Mouse (Mus musculus): ENCODE results near the gene Cnga3. TPM values are rescaled to one million over a fixed set of nuclear protein-coding genes. Genes with fewer than 3 reads are reported as not detected.

Gene Cnga3
- polyA plus RNA-seq, 1 experiment, result 0.02 TPM

DNA sequence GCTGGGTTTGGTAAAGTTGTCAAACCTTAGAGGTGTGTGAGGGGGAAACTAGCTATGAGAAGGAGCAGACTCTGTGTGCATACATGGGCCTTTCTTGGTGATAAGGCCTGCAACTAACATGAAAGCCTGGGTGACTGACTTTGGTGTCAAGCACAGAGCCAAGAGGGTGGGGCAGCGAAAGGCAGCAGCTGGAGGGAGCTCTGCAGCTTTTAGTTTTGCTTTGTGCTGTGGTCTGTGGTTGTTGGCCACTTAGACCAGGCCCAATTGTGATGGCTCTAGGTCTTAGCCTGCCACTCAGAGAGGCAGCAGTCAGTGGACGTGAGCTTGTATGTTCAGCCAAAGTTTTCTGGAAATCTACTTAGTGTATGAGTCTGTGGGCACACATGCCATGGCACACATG lies 93.4 kb downstream of the Cnga3 start:
- no peaks in the 10 kb centered on the region for H3K27me3 ChIP-seq (ENCODE audit: control insufficient read depth, insufficient read depth, insufficient read length)

DNA sequence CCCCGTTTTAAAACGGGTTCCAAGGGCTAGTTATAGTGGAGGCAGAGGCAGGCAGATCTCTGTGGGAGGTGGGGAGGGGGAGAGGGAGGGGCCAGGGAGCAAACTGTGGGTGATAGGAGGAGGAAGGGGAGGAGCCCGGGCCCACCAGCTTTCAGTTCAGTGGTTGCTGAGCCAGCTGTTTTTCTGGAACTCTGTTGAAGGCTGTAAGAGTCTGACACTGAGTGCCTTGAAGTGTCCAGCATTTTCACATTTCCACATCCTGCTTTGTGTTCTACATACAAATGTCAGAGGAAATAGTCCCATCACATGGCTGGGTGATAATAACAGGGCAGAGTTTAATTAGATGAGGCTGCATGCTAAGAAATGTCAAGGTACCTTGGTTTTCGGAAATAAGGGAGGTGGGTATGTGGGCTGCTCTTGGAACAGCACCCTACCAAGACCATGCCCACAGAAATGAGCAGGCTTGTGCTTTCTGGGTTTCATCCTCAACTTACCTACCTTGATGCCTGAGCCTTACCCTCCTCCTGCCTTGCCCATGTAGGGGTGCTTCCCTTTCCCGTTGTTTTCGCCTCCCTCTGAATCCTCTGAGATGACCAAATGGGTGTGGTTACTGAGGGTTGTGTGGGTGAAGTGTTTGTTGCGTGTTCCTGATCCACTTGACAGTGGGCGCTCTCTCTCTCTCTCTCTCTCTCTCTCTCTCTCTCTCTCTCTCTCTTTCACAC lies 93.9 kb downstream of the Cnga3 start:
- TF ChIP-seq FOSL1 (IDR thresholded peaks at IDR 0.05; ENCODE audit: insufficient read depth, low read length, poor library complexity, severe bottlenecking) (no peak), USF1 (IDR thresholded peaks at IDR 0.05; ENCODE audit: low read depth) (no peak), CTCF (IDR thresholded peaks at IDR 0.05; ENCODE audit: control insufficient read depth, insufficient read depth, insufficient read length) (no peak), MYOD1 (IDR thresholded peaks at IDR 0.05; ENCODE audit: control insufficient read depth, insufficient read length, low read depth) (no peak), CEBPB (IDR thresholded peaks at IDR 0.05; ENCODE audit: low read depth) (no peak)
- Histone ChIP-seq H3K27me3 (ENCODE audit: control insufficient read depth, insufficient read depth, insufficient read length) (no peaks in the 10 kb centered on the region), H3K36me3 (ENCODE audit: control insufficient read depth, insufficient read depth) (no peaks in the 10 kb centered on the region), H3ac (ENCODE audit: control insufficient read depth, insufficient read length, low read depth) (no peak overlapping the region), H3K4me3 (ENCODE audit: insufficient read depth, poor library complexity, severe bottlenecking) (no peak overlapping the region), H3K79me2 (ENCODE audit: control insufficient read depth, insufficient read depth) (peaks cover 5% of the 10 kb centered on the region), H3K79me3 (ENCODE audit: low read depth) (peaks cover 1% of the 10 kb centered on the region)

More for the DNA sequence above, 93.4 kb downstream of the Cnga3 start:
- H3K4me3 ChIP-seq (ENCODE audit: insufficient read depth, poor library complexity, severe bottlenecking), result no peak overlapping the region
- TF ChIP-seq FOSL1 (IDR thresholded peaks at IDR 0.05; ENCODE audit: insufficient read depth, low read length, poor library complexity, severe bottlenecking), result no peak
- TF ChIP-seq MYOG (IDR thresholded peaks at IDR 0.05; ENCODE audit: control insufficient read depth, extremely low read depth, insufficient read length), result no peak
- TF ChIP-seq USF1 (IDR thresholded peaks at IDR 0.05; ENCODE audit: low read depth), result no peak
- TF ChIP-seq MAX (IDR thresholded peaks at IDR 0.05), result no peak
- TF ChIP-seq MYOD1 (IDR thresholded peaks at IDR 0.05; ENCODE audit: control insufficient read depth, insufficient read length, low read depth), result no peak
- TF ChIP-seq CTCF (IDR thresholded peaks at IDR 0.05; ENCODE audit: control insufficient read depth, insufficient read depth, insufficient read length), result no peak
- TF ChIP-seq CEBPB (IDR thresholded peaks at IDR 0.05; ENCODE audit: low read depth), result no peak
- no peaks in the 10 kb centered on the region for H3K36me3 ChIP-seq (ENCODE audit: control insufficient read depth, insufficient read depth)
- peaks cover 5% of the 10 kb centered on the region for H3K79me2 ChIP-seq (ENCODE audit: control insufficient read depth, insufficient read depth)
- no peak overlapping the region for H3ac ChIP-seq (ENCODE audit: control insufficient read depth, insufficient read length, low read depth)
- H3K79me3 ChIP-seq (ENCODE audit: low read depth), result peaks cover 1% of the 10 kb centered on the region

- H3K36me3 ChIP-seq (ENCODE audit: control insufficient read depth, insufficient read depth), result no peaks in the 10 kb centered on the region
- peaks cover 5% of the 10 kb centered on the region for H3K79me2 ChIP-seq (ENCODE audit: control insufficient read depth, insufficient read depth)
- no peak overlapping the region for H3K4me3 ChIP-seq (ENCODE audit: insufficient read depth, poor library complexity, severe bottlenecking)
- TF ChIP-seq MAX (IDR thresholded peaks at IDR 0.05) (no peak), CEBPB (IDR thresholded peaks at IDR 0.05; ENCODE audit: low read depth) (no peak), USF1 (IDR thresholded peaks at IDR 0.05; ENCODE audit: low read depth) (no peak), CTCF (IDR thresholded peaks at IDR 0.05; ENCODE audit: control insufficient read depth, insufficient read depth, insufficient read length) (no peak), MYOG (IDR thresholded peaks at IDR 0.05; ENCODE audit: control insufficient read depth, extremely low read depth, insufficient read length) (no peak), MYOD1 (IDR thresholded peaks at IDR 0.05; ENCODE audit: control insufficient read depth, insufficient read length, low read depth) (no peak), FOSL1 (IDR thresholded peaks at IDR 0.05; ENCODE audit: insufficient read depth, low read length, poor library complexity, severe bottlenecking) (no peak)
- H3K79me3 ChIP-seq (ENCODE audit: low read depth), result peaks cover 1% of the 10 kb centered on the region
- no peak overlapping the region for H3ac ChIP-seq (ENCODE audit: control insufficient read depth, insufficient read length, low read depth)
- H3K27me3 ChIP-seq (ENCODE audit: control insufficient read depth, insufficient read depth, insufficient read length), result no peaks in the 10 kb centered on the region
These were observed 94.5 kb downstream of the Cnga3 start for GRCm38 (mm10) chr1:37308743-37309100.

- Histone ChIP-seq H3K79me3 (ENCODE audit: low read depth) (peaks cover 1% of the 10 kb centered on the region), H3K79me2 (ENCODE audit: control insufficient read depth, insufficient read depth) (no peaks in the 10 kb centered on the region), H3ac (ENCODE audit: control insufficient read depth, insufficient read length, low read depth) (no peak overlapping the region), H3K27me3 (ENCODE audit: control insufficient read depth, insufficient read depth, insufficient read length) (no peaks in the 10 kb centered on the region), H3K4me3 (ENCODE audit: insufficient read depth, poor library complexity, severe bottlenecking) (no peak overlapping the region), H3K36me3 (ENCODE audit: control insufficient read depth, insufficient read depth) (no peaks in the 10 kb centered on the region)
- TF ChIP-seq MYOD1 (IDR thresholded peaks at IDR 0.05; ENCODE audit: control insufficient read depth, insufficient read length, low read depth), result no peak
- no peak for TF ChIP-seq USF1 (IDR thresholded peaks at IDR 0.05; ENCODE audit: low read depth)
These were observed 95.8 kb downstream of the Cnga3 start for GRCm38 (mm10) chr1:37309939-37310515.

Other genes with a start within 250 kb of the Cnga3 start
- not detected for gene Vwa3b, start 187.8 kb upstream of the Cnga3 start, polyA plus RNA-seq (2012; fragmentation: generic; extraction: Trizol)
- gene Inpp4a, start 85.4 kb downstream of the Cnga3 start, polyA plus RNA-seq (2012; fragmentation: generic; extraction: Trizol), result 2.4 TPM
- gene Coa5, start 215.7 kb downstream of the Cnga3 start, polyA plus RNA-seq (2012; fragmentation: generic; extraction: Trizol), result 33.9 TPM
- 38.5 TPM for gene Unc50, start 215.7 kb downstream of the Cnga3 start, polyA plus RNA-seq (2012; fragmentation: generic; extraction: Trizol)